Mouse (Mus musculus): ENCODE measurements around the gene Plac9a.

Plac9a gene

GRCm38 (mm10) chr14:25839791-25840190 is 63.1 kb downstream of the Plac9a start:
- DNase-seq (ENCODE audit: low spot score in 2 of 2): no peak

GRCm38 (mm10) chr14:25838411-25838810 is 64.5 kb downstream of the Plac9a start:
- DNase-seq (ENCODE audit: low spot score in 2 of 2): no peak

Data from spleen, postnatal 10 days (tissue).